Mouse (Mus musculus): ENCODE data around the gene Alg2. TPM values are rescaled to one million over a fixed set of nuclear protein-coding genes. Genes with fewer than 3 reads are reported as not detected.

Gene Alg2
- total RNA-seq, 2 experiments from 2014 or later = 5.2 to 6.3 TPM

DNA sequence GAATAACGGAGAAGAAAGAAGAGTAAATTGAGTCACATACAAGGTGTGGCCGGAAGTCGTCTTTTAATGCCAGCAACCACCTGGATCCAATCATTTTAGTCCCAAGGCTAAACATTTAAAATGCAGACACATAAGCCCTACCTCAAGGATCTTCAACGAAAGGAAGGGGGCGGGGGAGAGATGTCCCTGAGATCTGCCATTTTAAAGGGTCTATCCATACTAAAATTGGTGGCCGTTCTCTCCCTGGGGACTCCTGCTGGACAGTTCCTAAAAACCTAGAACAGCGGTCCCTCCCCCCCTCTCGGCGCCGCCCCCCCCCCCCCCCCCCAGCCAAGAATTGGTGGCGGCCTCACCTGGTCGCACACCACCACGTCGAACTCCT is 556 bp downstream of the Alg2 start:
- intact Hi-C loops (cut with DNase I) = loop anchor here (5.0 to 10.0 kb wide), 2 partner anchors 119 to 569 kb away; partner anchors contain the start of gene Tgfbr1

DNA sequence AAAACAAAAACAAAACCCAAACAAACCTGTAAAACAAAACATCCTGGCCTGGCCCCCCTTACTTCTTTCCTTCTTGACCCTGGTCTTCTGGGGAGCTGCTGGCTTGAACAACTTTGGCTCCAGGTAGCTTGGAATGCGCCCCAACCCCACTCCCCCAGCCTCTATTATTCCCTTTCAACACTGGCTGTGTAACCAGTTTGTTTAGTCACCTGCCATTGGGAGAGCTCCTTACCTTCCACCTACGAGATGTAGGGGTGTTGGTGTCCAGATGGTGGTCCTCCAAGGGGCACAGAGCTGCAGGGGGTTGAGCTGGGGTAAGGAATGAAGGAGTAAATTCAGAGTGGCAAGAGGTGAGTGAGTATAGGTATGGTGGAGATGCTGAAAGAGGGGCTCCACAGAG is 6.9 kb downstream of the Alg2 start:
- intact Hi-C loops (cut with DNase I) = no loop called here
- DNase-seq = no peak

More for the DNA sequence above, 556 bp downstream of the Alg2 start:
- no peak for DNase-seq

DNA sequence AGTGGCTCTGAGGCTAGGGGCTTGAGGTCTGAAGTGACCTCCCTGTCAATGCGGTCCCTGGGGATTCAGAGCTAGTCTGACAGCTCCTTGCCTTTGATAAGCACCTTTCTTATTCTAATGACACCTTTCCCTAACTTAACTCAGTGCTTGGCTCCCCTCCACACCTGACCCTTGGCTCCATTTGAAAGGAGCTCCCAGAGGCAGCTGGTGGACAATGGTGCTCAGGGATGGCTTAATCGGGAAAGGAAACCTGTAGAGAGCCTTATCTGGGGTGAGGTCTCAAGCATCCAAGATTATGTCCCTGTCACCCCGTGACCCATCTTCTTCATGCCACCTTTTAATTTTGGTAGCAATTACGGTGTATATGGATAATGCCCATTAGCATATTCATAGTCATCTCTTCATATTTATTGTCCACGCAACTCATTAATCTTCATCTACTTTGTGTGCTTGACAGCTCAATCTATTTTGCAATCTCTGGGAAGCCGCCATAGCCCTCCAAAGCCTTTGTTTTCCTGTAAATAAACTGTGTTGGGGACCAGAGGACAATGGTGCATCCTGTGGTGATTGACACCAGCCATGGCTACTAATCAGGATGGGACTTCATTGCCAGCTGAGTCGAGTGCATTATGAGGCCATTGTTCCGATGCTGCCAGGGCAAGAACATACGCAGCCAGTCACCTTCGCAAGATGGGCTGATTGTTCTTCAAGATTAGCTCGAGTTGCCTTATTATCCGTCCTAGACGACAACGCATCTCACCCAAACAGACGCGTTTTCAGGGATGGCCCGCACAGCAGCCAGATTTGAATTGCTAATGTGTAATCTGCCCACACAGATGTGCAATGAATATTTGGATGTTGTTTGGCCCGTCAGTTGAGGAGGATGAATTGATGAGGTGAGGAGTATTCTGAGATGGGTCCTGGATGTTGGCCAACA is 24.3 kb downstream of the Alg2 start:
- no peak for DNase-seq
- intact Hi-C loops (cut with DNase I) = no loop called here

DNA sequence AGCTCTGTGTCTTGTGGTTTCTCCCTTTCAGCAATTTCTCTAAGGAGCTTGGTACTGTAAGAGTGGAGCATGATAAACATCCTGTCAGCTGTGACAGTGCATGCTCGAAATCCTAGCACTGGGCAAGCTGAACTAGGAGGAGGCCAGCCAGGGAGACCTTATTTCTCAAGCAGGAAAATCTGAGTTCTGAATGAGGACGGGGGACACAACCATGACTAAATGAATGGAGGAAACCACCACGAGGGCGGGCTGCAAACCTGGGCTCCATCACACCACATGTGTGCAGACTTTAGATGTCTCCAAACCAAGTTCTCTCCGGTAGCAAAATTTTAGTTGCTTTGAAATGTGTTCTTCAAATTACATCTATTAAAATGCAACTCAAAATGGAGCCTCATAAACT is 25.0 kb downstream of the Alg2 start:
- intact Hi-C loops (cut with DNase I) = no loop called here
- DNase-seq = no peak

DNA sequence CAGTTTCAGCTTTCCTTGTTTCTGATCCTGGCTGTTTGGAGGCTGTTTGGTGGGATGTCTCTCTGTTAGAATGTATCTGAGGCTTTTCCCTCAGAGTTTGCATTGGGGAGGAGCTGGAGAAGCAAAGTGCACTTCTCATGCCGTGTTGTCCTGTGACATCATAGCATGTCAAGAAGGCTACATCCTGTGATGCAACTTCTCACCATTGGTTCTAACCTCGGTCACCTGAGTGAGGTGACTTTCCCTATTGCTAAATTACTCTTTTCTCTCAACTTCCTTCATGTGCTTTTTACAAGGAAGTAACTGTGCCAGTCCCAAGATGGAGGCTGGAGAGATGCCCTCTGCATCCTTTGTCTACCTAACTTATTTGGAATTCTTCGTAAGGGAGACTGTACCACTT is 25.6 kb downstream of the Alg2 start:
- intact Hi-C loops (cut with DNase I) = no loop called here
- DNase-seq = no peak

DNA sequence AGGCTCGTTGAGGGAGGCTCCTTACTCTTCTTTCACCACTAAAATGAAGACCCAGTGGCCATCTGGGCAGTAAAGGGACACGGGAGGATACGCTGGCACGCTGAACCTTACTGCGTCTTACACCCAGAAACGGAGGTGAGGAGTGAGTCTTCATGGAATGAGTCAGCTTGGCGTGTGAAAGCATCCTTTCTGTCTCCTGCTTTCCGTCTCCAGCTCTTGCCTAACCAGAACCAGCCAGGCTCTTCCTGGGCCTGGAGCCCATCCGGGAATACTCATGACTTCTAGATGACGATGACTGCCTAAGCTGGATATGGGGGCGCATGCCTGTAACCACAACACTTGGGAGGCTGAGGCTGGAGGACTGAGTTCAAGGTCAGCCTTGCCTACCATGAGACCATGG is 33.2 kb downstream of the Alg2 start:
- no peak for DNase-seq
- intact Hi-C loops (cut with DNase I) = no loop called here

DNA sequence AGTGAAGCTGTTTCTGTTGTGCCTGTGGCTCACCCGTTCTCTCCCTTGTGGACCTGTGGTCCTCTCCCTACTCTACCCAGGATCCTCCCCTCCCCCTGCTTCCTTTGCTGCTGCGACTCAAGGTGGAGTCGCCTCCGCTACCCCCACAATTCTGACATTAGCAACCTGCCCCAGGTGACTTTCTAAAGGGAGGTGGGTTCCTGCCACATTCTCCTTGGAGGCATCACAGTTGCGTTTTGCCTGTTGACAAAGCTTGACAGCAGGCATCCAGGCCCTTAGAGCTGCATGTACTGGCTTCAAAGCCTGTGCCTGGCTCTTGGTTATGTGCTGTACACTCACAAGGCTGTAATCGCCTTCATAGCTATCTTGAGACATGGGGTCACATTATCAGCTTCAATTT is 35.2 kb downstream of the Alg2 start:
- DNase-seq = no peak
- intact Hi-C loops (cut with DNase I) = loop anchor here (5.0 to 10.0 kb wide), 3 partner anchors 63 to 966 kb away; no protein-coding TSS in a partner anchor

DNA sequence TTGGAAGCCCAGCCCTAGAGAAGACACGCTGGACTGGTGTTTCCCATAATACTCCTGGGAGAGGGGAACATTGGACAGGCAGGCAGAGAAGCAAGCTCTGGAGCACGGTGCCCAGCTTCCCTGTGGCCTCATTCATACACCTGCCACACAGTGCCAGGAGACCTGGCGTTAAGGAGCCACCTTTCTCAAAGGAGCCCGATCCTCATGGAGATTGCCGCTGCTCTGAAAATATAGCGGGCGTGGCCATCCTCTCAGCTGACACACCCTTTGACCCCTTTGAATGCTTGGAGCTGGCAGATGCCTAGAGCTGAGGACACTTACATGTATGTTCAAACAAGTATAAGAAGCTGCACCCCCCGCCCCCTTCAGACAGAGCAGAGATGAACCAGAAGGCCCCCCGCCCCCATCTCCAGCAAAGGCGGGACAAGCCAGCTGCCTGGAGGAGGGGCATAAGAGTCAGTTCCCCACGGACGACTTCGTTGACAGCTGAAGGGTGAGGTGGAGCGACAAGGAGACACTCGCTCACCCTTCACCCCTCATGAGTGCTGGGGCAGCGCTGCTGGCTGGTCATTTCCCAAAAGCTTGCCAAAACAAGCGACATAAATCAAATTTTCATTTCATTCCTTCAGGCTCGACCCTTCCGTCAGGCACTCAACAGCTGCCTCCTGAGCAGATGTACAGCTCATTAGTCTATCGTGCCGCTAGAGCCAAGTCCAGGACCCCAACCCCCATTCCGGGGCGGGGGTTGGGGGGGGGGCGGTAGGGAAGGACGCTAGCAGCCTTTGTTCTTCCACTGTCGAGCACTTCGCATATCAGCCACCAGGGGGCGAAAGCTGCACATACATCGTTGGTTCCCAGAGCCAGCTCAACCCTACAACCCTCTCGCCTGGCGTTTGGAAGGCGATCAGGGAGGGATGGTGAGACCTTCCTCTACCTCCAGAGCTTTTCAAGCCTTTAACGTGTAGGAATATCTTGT is 36.5 kb downstream of the Alg2 start:
- peak; percentile 79 to 85 for DNase-seq
- intact Hi-C loops (cut with DNase I) = loop anchor here (5.0 to 10.0 kb wide), 3 partner anchors 65 to 967 kb away; no protein-coding TSS in a partner anchor

DNA sequence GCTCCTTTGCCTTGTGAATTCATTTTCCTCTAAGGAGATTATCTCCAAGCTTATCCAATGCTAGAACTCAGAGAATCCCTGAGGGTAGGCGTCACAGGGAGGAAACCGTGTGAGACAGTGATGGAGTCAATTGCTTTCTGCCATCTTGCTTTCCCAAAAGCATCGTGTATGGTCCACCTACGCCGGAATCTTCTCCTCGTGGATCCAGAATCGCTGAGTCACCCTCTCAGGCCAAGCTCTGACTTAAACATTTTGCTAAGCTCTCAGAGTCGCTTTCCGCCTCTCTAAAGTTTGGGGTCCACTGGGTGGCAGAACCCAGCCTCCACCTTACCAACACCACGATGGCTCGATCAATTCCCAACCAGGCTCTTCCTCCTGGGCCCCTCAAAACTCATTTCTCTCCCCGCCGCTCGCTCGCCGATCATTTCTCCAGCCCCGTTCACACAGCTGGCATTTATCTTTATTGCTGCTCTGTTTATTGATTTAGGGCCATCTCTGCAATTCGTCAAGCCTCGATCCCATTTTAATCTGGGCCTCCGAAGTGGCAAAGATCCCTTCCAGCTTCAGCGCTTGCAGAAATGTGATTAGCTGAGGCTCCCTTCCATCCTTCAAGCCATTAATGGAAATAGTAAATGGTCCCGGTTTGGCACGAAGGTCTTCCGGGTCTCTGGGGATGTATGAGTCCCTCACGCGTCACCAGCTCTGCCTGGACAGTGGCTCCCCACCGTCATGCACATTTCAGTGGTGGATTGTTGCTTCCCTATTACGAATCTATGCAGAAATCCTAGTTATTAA is 38.4 kb downstream of the Alg2 start:
- no peak for DNase-seq
- intact Hi-C loops (cut with DNase I) = loop anchor here (5.0 to 10.0 kb wide), 3 partner anchors 67 to 969 kb away; no protein-coding TSS in a partner anchor

DNA sequence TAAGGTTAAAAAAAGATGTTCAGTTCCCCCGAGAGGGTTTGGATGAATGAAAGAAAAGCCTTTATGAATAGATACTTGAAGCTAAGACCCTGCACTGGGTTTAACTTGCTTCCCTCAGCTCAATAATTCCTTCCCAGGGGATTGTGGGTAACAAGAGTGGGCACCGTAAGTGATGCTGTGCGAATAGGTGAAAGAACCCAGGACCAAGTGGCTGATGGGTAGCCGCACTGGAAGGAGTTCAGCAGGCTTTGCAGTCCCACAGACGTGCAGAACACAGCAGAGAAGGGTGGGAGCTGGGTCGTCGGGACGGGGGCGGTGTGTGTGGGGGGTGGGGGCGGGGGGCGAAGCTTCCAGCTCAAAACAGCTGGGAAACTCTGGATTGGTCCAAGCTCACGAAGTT is 39.0 kb downstream of the Alg2 start:
- intact Hi-C loops (cut with DNase I) = loop anchor here (5.0 to 10.0 kb wide), 3 partner anchors 67 to 970 kb away; no protein-coding TSS in a partner anchor
- DNase-seq = no peak

DNA sequence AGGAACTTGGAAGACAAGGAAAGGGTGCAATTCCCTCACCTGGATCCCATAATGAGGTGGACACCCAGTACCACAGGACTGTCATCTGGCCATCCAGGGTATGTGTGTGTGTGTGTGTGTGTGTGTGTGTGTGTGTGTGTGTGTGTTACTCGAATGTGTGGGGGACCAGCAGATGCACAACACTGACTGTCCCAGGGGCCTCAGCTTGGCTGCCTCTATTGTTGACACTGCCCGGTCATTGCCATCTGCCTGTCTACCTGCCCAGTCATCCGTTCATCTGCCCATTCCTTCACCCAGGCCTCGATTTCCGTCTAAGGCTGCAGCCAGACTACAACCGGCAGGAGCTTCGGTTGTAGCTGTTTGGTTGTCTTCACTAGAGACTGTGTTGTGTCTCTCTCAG is 41.4 kb downstream of the Alg2 start:
- no peak for DNase-seq
- intact Hi-C loops (cut with DNase I) = loop anchor here (10.0 kb wide), 2 partner anchors 162 to 972 kb away; no protein-coding TSS in a partner anchor

DNA sequence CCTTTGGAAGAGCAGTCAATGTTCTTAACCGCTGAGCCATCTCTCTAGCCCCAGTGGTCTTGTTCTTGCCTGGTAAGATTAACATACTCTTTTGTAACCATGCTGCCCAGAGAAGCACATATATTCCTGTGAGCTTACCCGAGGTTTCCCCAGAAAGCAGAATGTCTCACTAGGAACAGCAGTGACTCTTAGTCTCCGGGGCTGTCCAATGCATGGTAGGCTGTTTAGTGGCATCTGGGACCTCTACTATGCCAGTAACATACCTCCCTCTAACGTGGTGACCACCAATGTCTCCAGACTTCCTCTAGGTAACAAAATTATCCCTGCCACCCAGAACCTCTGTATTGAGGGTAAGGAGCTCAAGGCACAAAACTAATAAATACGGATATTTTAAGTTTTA is 43.1 kb downstream of the Alg2 start:
- no peak for DNase-seq
- intact Hi-C loops (cut with DNase I) = loop anchor here (10.0 kb wide), 2 partner anchors 164 to 974 kb away; no protein-coding TSS in a partner anchor

DNA sequence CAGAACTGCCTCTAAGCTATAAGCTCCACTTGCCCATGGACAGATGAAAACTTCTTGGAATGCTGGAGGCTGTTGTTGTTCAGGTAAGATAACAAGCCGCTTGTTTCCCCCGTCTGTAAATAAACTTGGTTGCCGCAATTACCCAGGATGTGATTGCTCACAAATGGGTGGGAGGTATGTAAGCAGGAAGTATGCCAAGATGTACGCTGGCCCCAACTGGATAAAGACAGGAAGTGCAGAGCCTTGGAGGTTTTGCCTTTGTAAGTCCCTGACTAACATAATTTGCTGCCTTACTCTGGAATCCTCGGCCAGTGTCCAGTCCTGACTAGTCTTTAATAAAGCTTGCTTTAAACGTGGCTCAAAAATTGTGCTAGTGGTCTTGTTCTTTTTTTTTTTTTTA is 43.6 kb downstream of the Alg2 start:
- intact Hi-C loops (cut with DNase I) = loop anchor here (10.0 kb wide), 2 partner anchors 164 to 974 kb away; no protein-coding TSS in a partner anchor
- DNase-seq = no peak

DNA sequence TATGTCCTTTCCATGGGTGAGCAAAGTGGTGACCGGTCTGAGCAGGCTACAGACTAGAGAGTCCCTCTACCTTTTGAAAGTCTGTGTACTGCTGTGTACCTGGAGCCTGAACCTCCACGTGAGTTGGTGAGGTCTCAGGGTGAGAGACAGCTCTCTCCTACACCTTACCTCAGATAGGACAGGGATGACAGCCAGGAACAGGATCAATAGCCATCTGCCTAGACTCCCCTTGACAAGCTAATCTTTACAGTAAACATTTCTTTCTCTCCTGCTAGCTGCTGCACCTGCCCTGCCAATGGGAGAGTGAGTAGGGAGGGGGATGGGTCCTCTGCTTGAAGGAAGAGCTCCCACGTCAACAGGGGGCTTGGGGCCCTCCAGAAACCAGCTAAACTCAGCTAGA is 46.5 kb downstream of the Alg2 start:
- intact Hi-C loops (cut with DNase I) = no loop called here
- no peak for DNase-seq

DNA sequence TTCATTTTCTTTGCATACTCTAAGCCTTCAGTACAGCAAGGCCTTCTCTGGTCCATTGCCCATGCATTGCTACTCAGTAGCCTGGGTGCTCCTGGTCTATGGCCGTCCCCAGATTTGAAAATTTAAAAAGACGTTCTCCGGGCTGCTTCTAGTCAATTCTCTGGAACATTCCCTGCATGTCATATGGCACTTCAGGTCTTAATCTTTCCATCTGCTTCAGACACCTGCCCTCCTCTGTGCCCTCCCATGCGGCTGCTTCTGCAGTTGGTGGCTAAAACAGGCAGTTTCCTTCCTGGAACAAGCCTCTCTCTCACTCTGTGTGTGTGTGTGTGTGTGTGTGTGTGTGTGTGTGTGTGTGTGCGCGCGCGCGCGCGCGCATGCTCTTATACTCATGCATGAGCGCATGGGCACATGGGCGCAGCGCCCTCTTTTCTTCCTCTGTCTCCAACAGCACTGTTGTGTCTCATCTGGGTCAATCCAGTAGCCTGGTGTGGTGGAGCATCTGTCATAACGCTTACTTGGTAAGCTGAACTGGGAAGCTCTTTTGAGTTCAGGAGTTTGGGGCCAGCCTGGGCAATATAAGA is 48.8 kb downstream of the Alg2 start:
- DNase-seq = no peak
- intact Hi-C loops (cut with DNase I) = no loop called here

DNA sequence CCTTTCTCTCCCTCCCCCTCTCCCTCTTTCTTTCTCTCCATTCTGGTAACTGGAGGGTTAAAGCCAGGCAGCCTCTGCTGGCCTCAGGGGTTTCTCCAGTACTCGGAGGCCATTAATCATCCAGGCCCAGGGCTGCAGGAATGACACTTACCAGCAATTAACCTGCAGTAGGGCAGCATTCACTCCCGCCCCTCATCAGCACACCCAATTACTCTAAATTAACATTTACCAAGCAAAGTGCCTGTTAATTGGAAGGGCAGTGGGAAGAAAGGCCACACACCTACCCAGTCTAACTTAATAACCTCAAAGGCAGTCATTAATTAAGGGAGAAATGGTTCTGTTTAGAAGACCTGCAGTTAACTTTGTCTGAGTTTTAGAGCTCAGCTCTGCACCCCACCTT is 49.8 kb downstream of the Alg2 start:
- intact Hi-C loops (cut with DNase I) = no loop called here
- DNase-seq = no peak

DNA sequence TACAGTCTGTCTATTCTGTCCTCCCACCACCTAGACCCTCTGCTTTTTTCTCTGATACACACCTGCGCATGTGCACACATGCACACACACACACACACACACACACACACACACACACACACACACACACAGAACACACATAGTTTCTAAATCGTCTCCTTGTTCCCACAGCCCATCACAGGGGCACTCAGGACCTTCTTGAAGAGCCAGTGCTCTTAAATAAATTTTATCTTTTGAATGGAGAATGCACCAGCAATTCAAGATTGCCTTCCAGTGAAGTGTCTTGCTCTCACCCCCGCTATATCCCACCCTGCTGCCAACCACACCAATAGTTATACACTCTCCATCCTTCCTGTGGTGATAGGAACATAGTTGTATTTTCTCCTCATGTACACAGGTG is 51.2 kb downstream of the Alg2 start:
- no peak for DNase-seq
- intact Hi-C loops (cut with DNase I) = no loop called here

DNA sequence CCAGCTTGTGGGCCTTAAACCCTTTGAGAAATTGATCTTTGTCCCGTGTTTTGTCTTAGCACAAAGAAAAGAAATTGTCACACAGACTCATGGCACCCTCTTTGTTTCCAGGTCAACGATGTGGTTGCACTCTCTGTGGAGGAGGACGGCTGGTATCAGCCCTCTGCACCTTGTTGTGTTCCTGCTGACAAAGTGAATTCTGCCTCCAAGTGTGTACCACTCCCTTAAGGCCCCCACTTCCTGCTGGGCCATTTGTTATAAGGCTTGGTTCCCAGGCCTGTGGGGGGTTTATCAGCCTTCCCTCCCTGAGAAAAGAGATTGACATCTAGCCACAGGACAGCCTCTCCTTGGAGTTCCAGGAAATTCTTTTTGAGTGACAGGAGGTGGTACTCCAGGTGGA is 51.9 kb downstream of the Alg2 start:
- DNase-seq = no peak
- intact Hi-C loops (cut with DNase I) = no loop called here

DNA sequence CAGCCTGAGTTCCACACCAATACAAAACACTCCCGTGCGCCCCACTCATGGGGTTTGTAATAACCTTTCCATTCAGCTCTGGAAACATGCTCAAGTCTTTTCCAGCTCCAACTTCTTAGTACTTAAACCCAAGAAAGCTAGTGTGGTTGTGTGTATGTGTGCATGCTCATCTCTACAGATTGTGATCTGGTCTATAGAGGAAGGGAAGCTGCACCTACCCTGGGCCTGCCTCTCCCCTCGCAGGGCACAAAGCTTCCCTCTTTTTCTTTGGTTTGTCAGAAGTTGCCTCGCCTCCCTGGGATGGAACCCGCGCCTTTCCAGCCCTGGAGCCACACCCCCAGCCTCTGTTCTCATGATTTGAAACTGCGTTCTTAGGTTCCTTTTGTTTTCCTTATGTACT is 53.9 kb downstream of the Alg2 start:
- DNase-seq = no peak
- intact Hi-C loops (cut with DNase I) = loop anchor here (2.0 kb wide), 1 partner anchor 961 kb away; no protein-coding TSS in a partner anchor

All from heart, postnatal 36 days (tissue).